Mouse (Mus musculus): ENCODE data around the gene Eno3.

Gene Eno3

GRCm38 (mm10) chr11:70658521-70658920, 1.5 kb downstream of the Eno3 start:
- no peak for DNase-seq

DNA sequence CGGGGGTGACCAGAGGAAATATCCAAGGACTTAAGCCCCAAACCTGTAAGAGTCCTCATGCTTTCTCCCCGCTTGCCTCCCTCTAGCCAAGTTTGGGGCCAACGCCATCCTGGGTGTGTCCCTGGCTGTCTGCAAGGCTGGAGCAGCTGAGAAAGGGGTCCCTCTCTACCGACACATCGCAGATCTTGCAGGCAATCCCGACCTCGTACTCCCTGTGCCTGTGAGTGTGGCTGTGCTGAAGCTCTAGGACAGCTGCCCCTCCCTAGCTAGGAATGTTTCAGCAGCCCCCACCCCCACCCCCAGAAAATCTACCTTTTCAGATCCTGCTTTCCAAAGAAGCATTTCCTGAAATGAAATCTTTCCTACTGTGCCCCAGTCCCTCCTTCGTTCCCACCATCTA, 1.9 kb downstream of the Eno3 start:
- no peak for DNase-seq

- no peak for DNase-seq
Observed at GRCm38 (mm10) chr11:70660571-70660970, 3.6 kb downstream of the Eno3 start.

GRCm38 (mm10) chr11:70663101-70663500, 6.1 kb downstream of the Eno3 start:
- no peak for DNase-seq

DNA sequence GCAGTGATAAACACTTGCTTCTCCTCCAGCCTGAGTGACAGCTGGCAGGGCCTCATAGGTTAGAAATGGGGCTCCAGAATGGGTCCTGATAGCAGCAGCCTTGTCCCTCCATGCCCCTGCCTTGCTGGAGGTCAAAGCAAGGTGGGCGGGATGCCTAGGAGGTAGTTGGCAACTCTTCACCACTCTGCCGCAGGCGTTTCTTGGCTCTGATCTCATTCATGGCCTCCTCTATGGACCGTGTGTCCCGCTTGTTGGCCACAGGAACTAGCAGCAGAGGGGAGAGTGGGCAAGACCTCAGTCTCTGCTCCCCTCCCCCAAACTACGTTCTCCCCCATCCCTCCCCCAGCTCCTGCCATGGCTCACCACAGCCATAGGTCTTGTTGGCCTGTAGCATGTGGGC, 7.0 kb downstream of the Eno3 start:
- DNase-seq, result no peak

DNA sequence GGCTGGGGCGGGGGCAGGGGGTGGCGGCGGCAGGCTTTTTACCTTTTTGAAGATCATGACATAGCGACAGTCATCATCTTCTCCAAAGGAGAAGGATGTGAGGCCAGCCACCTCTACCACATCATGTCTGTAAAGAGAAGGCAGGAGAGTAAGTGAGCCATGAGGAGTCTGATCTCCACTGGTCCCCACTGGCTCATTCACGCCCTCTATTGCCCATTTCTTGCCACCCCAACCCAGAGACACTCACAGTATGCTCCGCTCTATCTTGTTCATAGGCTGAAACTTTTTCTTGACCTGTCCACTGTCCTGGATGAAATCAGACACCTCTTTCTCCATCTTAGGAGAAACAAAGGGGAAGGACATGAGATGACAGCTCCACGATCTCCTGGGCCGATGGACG, 7.7 kb downstream of the Eno3 start:
- DNase-seq, result no peak

DNA sequence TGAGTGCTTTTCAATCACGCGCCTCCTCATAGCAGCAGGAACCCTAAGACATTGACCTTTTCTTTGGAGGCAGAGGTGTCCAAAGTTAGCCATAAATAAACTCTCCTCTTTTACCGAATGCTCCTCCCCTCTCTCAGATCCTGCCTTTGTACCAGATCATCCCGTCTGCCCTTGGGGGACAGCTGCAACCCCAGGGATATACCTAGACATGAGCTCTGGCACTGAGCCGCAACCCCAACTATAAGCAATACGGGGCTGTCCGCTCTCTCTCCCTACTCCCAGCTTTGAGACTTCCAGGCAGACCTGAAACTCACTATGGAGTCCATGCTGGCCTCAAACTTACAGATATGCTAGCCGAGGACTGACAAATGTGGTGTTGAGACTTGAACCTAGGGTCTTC, 9.7 kb downstream of the Eno3 start:
- no peak for DNase-seq

DNA sequence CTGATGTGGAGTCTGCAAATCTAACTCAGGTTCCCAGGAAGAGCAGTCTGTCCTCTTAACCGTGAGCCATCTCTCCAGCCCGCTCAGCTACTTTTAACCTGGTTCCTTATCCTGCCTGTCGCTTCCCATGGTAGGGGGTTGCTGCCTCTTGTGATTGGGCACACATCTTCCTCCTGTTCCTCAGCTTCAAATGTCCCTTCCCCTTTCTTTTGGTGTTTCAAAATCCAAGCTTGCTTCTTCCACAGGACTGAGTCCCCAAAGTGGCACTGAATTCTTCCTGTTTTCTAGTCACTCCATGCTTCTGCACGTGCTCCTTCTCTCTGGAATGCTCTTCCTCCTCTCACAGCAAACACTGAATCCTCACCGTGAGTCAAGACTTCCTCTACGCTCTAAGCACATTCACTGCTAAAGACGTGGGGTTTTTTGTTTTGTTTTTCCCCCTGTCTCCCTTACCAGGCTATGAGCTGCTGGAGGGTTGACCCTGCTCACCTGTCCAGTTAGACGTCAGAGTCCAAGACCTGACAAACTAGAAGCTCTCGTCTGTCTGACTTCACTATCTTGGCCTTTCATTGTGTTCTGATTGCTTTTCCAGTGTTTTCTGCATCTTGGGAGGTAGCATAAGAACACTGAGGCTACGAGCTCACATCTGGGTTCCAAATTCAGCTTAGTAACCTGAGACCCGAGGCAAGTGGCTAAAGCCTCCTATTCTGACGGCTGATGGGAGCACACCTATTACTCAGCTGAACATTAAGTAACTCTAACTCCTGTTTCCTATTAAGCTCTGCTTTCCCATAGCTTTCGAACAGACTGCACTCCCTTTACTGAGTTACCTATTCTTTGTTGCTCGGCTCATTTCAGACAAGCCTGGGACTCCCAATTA, 10.5 kb downstream of the Eno3 start:
- DNase-seq, result no peak

- DNase-seq, result no peak
Observed at GRCm38 (mm10) chr11:70668335-70668770, 11.4 kb downstream of the Eno3 start.

DNA sequence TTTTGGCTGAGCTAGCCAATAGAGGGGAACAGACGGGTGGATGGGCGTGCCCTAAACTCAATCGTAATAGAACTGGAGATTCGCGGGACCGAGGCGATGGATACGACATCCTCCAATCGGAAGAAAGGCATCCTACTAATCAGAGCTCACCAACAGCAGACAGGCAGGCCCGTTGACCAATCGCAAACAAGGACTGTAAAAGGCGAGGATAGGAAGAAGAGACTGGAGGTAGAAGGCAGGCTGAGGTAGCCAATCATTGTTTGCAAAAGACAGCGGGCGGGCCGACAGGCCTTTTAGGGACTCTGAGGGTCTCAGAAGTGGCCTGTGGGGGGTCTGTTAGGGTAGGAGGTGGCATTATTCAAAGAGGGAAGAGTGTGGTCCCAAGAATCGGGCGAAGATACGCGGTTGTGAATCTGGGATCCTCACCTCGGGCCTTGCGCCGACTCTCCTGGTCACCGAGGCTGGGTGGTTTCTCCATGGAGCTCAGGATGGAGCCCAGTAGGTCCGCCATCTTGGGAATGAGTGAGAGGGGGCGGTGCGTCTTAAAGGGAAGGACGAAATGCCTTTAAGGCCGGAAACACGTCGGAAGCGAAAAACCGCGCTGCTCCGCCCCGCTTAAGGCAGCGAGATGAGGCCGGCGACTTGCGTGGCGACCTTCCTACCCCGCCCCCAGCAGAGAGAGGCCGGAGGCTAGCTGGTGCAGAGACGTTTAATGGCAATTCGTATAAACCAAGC, 11.9 kb downstream of the Eno3 start, which contains the start of gene Spag7:
Gene Spag7 (minus strand): TSS at position 646 of the 735 bp plus-strand sequence.
- peak; percentile 91 to 93 for DNase-seq

DNA sequence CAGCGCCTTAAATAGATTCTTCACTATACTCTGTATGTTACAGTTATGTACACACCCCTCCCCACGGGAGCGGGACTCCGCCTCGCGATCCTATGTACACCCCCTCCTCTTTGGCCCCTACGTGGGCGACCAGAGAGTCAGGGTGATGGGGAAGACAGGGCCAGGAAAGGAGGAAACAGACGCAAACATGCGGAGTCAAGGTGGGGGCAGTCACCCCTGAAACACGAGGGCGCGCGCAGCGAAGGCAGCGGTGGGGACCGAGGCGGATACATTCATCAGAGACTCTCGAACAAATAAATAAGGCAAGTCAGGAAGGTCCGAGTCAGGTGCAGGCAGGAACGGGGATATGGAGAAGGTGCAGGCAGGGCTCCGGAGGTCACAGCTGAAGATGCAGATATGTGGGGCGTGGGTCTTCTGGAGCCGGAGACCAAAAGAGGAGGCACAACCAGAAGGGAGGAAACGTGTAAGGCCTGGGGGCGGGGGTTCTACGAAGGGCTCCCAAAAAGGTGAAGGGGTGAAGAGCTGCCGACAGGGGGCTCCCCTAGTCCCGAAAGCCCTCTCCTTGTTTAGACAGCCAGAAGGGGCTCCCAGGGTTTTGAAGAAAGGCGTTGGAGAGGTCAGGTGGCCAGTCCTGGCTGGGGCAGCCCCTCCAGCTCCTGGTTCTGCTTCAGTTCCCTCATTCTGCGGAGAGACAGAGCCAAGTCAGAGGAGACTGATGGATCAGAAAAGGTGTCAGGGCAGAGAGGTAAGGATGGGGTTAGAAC, 12.8 kb downstream of the Eno3 start:
- DNase-seq, result peak; percentile 87 to 89

- no peak for DNase-seq
Observed at GRCm38 (mm10) chr11:70670483-70670882, 13.5 kb downstream of the Eno3 start.

DNA sequence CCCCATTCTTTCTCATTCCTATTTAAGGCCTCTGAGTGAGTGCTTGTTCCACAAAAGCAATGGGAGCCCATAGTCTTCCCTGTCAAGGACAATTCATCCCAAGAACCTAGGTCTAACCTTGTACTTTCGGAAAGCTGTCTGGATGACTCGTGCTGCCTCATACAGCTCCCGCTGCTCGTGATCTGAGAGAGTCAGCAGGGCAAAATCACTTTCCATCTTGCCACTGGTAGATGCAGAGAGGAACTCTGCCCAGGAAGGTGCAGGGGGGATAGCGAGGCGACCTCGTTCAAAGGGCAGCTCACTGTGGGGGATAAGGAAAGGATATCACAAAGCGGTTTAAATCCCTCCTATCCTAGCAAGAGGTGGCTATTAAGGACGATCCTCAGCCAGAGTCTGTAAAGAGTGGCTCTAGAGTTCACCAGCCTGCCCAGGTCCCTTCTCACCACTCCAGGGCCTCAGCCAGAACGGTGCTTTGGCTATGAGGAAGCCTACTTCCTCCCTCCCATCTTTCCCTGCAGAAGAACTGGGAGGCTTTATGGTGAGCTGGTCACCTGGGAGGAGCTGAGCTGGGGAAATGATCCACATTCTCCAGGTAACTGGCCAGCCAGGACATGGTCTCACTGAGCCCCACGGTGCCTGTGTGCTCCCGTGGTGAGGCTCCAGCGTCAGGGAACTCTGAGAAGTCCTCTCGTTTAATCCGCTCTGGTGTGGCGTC, 14.5 kb downstream of the Eno3 start:
- no peak for DNase-seq

GRCm38 (mm10) chr11:70674014-70674413, 17.0 kb downstream of the Eno3 start:
- no peak for DNase-seq

DNA sequence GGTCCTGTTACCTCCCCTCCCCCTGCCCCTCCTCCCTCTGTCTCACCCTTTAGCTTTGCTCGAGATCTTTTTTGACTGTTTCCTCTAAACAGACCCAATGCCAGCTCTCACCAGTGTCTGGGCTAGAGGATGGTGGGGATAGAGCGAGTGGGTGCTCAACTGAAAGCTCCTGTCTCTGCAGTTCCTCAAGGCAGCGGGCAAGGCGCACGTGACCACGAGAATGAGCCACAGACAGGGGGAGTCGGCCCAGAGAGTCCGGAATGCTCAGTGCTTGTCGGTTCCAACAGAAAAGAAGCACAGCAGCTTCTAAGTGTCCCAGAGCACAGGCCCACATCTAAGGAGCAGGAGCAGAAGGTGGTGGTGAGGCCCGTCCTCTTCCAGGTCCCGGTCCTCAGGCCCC, 17.5 kb downstream of the Eno3 start:
- no peak for DNase-seq

DNA sequence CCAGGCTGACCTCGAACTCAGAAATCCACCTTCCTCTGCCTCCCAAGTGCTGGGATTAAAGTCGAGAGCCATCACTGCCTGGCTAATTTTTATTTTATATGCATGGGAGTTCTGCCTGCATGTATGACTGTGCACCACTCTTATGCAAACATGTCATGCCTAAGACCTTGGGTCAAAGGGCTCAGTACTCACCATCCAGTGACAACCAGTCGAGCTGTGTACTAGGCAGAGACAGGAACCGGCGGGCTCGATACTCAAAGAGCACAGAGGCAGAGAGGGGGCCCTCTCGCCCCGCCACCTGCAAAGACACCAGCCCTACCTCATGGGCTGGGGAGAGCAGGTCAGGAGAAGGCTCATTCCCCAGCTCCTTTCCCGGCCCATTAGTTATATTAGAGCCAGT, 21.1 kb downstream of the Eno3 start:
- no peak for DNase-seq

DNA sequence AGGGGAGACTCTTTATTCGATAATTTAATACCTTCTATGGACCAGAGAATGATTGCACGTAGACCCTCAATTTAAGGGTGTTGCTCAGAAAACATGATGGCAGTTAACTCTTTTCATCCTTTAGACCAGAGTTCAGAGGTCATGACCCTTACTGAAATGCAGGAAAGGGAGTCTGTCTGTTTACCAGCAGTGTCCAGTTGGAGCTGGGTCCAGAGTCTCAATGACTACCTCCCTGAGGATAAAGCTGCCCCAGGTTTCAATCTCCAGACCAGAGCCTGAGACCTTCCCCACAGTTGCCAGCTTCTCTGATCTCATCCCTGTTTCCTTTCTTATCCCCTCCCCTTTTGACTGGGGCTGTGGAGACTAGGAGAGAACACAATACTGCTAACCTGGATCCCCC, 21.6 kb downstream of the Eno3 start:
- no peak for DNase-seq

GRCm38 (mm10) chr11:70679361-70679760, 22.4 kb downstream of the Eno3 start:
- no peak for DNase-seq

DNA sequence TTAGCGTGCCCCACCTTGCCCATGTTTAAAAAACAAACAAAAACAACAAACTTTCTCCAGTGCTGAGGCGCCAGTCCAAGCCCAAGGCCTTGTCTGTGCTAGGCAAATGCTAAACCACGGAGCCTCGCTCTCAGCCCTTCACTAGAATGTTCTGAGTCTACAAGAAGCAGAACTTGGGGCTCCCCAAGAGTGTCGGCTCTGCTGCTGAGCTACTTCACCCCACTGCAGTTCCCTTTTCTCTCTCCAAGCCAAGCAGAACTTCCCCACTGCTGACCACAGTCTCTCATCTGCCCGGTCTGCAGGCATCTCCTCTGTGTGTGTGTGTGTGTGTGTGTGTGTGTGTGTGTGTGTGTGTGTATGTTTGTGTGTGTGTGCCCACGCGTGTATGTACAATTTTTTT, 22.9 kb downstream of the Eno3 start:
- peak; percentile 60 to 64 for DNase-seq

DNA sequence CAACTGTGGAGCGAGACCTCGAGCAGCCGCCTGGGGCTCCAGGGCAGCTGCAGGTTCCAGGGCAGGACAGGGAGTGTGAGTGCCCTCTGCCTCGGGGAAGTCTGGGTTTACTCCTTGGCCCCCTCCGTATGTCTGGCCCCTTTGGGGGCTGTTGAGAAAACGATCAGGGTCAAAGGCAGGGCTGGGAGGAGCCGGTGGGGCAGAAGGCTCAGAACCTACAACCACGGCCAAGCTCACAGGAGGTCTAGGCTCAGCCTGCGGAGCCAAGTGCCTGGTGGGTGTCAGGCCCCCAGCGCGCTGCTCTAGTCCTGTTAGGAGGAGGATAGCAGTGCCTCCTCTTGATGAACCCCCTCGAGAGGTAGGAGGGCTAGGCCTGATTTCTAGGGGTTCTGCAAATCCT, 24.2 kb downstream of the Eno3 start:
- DNase-seq, result no peak

- DNase-seq, result peak; percentile 50 to 51
Observed at GRCm38 (mm10) chr11:70681897-70682581, 25.0 kb downstream of the Eno3 start.

DNA sequence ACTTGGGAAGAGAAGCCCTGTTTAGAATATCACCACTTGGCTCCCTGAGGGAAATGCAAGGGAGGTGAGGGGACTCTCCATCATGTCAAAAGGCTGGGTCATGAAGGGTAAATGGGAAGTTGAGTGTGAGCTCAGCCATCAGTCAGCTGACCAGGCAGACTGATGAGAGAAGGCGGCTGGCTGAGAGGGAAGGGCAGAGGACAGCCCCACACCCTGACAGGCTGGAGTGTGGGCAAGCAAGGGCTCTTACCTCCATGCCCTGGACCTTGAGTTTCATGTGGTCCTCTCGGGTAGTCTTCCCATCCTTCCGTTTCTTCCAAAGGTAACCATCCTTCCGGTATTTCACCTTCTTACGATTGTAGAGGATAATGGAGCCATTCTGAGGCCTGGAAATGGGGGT, 26.6 kb downstream of the Eno3 start:
- no peak for DNase-seq
